Mouse (Mus musculus) fat pad, adult 2 months (tissue): Measurements from ENCODE around the gene Nek2.
A peak's percentile ranks its signal among the peaks of the same experiment; 100 is the strongest.

ENCODE experiments used
- DNase-seq: peaks from one replicate; pipeline ENCODE4 v3.0.0-alpha.2; 2011; ENCODE audit warnings: low read depth, low spot score; ENCODE audit errors: extremely low read depth

Nek2 gene

GRCm38 (mm10) chr1:191855136-191855878, 34.1 kb downstream of the Nek2 start:
- DNase-seq, result no peak

- peak; percentile 8 for DNase-seq
Observed at GRCm38 (mm10) chr1:191856886-191857651, 35.8 kb downstream of the Nek2 start.

GRCm38 (mm10) chr1:191858136-191858535, 36.9 kb downstream of the Nek2 start:
- DNase-seq, result no peak

- DNase-seq, result no peak
Observed at GRCm38 (mm10) chr1:191859847-191860246, 38.6 kb downstream of the Nek2 start.

GRCm38 (mm10) chr1:191861247-191861646, 40.0 kb downstream of the Nek2 start:
- DNase-seq, result no peak

GRCm38 (mm10) chr1:191863833-191864550, 42.7 kb downstream of the Nek2 start:
- no peak for DNase-seq

- DNase-seq, result no peak
Observed at GRCm38 (mm10) chr1:191864551-191865027, 43.3 kb downstream of the Nek2 start.

GRCm38 (mm10) chr1:191872076-191872710, 50.9 kb downstream of the Nek2 start:
- DNase-seq, result no peak

- DNase-seq, result no peak
Observed at GRCm38 (mm10) chr1:191875006-191875405, 53.8 kb downstream of the Nek2 start.

GRCm38 (mm10) chr1:191875683-191876305, 54.5 kb downstream of the Nek2 start:
- no peak for DNase-seq

GRCm38 (mm10) chr1:191877681-191878080, 56.4 kb downstream of the Nek2 start:
- no peak for DNase-seq

- no peak for DNase-seq
Observed at GRCm38 (mm10) chr1:191878518-191878921, 57.3 kb downstream of the Nek2 start.

GRCm38 (mm10) chr1:191880247-191880646, 59.0 kb downstream of the Nek2 start:
- DNase-seq, result no peak

GRCm38 (mm10) chr1:191880921-191881609, 59.8 kb downstream of the Nek2 start:
- no peak for DNase-seq

- DNase-seq, result no peak
Observed at GRCm38 (mm10) chr1:191881663-191882062, 60.4 kb downstream of the Nek2 start.
